Mouse (Mus musculus): ENCODE results near the gene Pla1a.

DNA sequence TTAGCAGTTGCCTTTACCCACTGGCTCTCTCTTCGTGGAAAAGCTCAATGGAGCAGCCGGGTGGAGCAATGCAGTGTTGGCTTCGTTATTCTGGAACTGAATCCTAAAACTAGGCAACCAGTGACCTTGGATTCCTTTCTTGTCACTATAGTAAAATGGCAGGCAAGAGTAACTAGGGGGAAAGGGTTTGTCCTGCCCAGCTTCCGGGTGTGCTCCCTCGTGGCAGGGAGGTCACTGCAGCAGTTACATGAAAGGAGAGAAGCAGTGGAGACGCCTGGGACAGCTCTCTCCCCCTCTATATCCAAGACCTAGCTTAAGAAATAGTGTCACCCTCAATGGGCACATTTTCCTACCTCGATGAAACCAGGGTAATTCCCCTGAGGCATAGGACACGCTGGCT, 36.5 kb upstream of the Pla1a start:
- TF ChIP-seq CTCF (IDR thresholded peaks at IDR 0.05; ENCODE audit: control insufficient read depth, insufficient read depth, insufficient replicate concordance, low read depth, low read length) (no peak), POLR2A (IDR thresholded peaks at IDR 0.05; ENCODE audit: control insufficient read depth, low read depth, low read length) (no peak)
